Mouse (Mus musculus): ENCODE results near the gene Nudt6.

The Nudt6 gene

DNA sequence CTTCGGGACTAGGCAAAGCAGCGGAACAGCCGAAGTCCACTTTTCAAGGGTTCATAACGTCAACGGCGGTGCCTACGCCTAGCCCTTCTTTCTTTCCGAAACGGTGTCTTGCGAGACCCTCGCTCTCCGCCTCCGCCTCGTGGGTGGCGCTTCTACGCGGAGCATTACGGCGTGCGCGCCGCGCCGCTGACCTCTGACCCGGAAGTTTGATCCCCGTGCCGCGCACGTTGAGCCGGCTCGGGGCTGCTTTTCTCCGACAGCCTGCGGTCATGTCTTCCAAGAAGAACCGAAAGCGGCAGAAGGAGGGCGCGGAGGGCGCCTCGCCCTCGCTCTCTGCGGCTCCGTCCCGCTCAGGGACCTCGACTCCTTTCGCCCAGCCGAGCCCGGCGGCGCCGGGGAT, at the start of gene Nudt6:
Gene Nudt6, minus strand, starts transcription at position 140 of the 400 bp plus-strand sequence.
- DNase-seq (ENCODE audit: low spot score) = peak; percentile 92

DNA sequence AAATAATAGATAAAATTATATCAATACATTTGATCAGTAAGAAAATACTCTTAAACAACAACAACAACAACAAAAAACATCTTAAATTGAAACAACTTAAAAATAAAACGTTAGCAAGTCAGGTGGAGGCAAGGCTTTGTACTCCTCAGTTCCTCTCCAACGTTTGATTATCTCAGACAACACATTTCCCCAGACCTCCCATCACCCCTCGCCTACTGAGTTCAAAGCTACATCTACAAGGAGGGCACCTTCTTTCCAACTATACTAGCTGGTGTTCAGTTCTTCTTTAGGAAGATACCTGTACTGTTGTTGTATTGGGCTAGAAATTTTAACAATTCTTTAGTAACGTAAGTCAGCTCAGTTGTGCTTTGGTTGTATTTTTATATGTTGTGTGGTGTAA, 49.3 kb upstream of the Nudt6 start:
- DNase-seq (ENCODE audit: low spot score) = no peak

- no peak for DNase-seq (ENCODE audit: low spot score)
Measured at GRCm38 (mm10) chr3:37468170-37468569, 48.2 kb upstream of the Nudt6 start.

DNA sequence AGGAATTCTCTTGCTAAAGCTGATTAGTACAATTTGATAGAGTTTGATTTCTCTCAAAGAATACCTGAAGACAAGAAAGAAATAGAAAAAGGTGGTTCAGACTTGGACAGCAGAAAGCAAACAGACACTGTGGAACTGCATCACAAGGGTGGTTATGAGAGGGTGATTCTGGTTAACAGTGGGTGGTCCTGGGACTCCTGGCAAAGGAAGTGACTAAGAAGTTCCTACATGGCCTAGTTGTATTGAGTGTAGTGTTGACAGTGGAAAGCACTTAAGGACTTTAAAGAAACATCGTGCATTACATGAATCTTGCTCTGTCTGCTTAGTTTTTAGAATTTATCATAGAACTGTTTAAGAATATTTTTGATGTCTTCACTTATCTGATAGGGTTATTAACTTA, 36.0 kb upstream of the Nudt6 start:
- no peak for DNase-seq (ENCODE audit: low spot score)

DNA sequence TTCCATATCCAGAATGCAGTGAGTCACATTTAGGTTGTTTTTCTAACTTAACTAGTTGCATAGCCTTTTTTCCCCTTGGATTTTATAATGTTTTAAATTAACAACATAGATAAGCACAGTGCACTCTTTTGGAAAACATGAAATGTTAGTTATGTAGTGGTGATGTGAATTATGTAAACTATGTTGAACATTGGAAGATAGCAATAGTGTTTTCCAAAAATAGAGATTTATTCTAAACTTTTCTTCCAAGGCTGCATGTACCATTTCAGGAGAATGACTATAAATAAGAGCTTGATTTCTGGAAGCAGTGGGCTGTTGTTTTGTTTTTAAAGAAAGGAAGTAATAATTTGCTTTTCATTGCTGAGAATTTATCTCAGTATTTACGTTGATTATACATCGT, 23.4 kb upstream of the Nudt6 start:
- no peak for DNase-seq (ENCODE audit: low spot score)

DNA sequence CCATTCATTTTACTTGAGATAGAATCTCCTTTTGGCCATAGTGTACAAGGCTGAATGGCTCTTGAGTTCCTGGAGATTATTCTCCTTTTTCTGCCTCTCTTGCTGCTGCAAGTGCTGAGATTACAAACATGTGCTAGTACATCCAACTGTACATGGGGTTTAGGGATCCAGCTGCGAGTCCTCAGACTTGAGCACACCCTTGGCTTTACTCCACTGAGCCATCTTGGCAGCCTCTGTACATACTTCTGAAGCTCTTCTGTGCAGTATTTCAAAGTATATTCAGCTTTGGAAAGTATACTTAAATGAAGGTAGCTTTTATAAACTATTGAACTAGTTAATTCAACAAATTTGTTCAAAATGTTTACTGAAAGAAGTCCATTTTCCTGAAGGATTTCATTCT, 19.8 kb upstream of the Nudt6 start:
- DNase-seq (ENCODE audit: low spot score) = no peak

GRCm38 (mm10) chr3:37430359-37430758, 10.3 kb upstream of the Nudt6 start:
- no peak for DNase-seq (ENCODE audit: low spot score)

DNA sequence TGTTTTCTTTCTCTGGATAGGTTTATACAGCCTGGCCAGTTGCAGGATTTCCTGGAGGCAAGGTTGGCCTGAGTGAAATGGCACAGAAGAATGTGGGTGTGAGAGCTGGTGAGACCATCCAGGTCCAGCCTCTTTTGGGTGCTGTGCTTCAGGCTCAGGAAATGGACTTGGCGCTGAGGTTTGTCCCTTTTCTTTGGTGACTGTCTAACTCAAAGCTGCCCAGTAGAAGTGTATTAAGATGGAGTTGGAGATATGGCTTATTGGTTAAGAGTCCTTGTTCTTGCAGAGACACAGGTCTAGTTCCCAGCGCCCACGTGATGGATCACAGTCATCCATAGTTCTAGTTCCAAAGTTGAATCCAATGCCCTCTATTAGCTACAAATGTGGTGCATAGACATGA, 6.1 kb upstream of the Nudt6 start:
- no peak for DNase-seq (ENCODE audit: low spot score)

GRCm38 (mm10) chr3:37421179-37421578, 1.2 kb upstream of the Nudt6 start:
- no peak for DNase-seq (ENCODE audit: low spot score)

GRCm38 (mm10) chr3:37420641-37421040, 630 bp upstream of the Nudt6 start:
- no peak for DNase-seq (ENCODE audit: low spot score)

GRCm38 (mm10) chr3:37419458-37419991, 486 bp downstream of the Nudt6 start, which contains the start of gene Spata5:
Gene Spata5 (plus strand): TSS chr3:37419896.
- peak; percentile 94 for DNase-seq (ENCODE audit: low spot score)

GRCm38 (mm10) chr3:37418961-37419457, 1.0 kb downstream of the Nudt6 start:
- no peak for DNase-seq (ENCODE audit: low spot score)

GRCm38 (mm10) chr3:37418341-37418740, 1.7 kb downstream of the Nudt6 start:
- no peak for DNase-seq (ENCODE audit: low spot score)

DNA sequence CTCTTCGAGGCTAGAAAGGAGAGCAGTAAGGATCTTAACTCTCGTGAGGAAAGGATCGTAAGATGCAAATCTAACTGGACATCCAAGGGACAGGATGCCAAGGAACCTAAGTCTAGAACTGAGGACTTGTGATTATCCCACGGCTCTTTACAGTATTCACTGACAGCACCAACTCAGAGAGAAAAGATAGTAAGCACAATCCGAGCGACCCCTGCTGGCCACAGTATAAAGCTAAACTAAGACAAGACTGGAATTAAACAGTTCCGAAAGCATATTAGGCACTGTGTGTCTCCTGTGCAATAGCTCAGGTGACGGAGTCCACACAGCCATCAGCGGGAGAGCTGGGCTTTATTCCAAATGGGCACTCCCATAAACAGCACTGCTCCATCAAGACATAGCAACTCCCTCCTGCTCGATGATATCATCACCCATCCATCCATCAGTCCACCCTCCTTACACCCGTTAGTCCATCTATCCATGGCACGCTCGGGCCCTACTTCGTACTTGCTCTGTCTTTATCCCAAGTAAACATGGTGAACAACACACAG, 5.5 kb downstream of the Nudt6 start:
- peak; percentile 68 for DNase-seq (ENCODE audit: low spot score)

GRCm38 (mm10) chr3:37413446-37413845, 6.6 kb downstream of the Nudt6 start:
- DNase-seq (ENCODE audit: low spot score) = no peak

DNA sequence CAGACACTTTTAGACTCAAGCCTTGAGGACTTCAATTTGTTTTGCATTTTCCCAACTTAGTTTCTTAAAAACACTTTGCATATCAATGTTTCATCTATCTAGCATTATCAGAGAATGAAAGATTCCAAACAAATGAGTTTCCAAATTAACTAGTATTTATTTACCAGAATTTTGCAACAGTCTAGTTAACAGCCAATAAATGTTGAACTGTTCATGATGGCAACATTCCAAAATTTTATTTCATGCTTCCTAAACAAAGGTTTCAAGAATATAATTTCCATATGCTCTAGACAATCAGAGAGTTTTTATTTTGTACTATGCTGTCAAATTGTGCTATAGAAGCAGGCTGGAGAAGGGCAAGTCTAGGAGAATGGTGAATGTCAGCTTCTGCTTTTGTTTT, 12.4 kb downstream of the Nudt6 start:
- no peak for DNase-seq (ENCODE audit: low spot score)

- DNase-seq (ENCODE audit: low spot score) = peak; percentile 21
Measured at GRCm38 (mm10) chr3:37401729-37402610, 18.0 kb downstream of the Nudt6 start.

DNA sequence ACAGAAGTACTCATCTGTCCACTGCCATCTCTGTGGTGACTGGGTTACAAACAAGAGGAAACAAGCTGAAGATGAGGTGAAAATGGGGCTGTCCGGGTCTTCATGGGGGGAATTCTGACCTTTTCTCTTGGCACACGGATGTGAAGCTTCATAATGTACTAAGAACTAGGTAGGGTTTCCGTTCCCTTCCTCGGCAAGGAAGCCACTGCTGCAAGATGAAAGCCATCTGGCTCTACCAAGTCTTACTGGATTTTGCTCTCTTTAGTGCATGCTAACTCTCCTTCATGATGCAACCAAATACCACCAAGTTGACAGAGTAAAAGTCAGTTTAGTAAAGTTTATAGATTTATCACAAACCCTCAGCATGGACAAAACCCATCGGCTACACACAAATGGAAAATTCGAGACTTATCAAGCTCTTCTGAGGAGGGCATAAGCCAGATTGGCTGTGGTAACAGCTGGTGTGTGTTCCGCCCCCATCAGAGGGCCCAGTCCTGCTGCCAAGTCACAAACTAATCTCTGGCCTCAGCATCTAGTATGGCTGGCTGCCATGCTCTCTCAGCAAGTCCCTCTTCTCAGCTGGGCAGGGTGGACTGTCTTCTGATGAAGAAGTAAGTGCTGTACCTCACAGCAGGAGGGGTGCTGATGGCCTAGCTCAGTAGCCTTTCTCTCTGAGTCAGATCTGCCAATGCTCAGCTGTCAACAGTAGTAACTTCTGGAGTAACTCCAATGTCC, 21.2 kb downstream of the Nudt6 start:
- DNase-seq (ENCODE audit: low spot score) = peak; percentile 29

- no peak for DNase-seq (ENCODE audit: low spot score)
Measured at GRCm38 (mm10) chr3:37397646-37398045, 22.4 kb downstream of the Nudt6 start.

DNA sequence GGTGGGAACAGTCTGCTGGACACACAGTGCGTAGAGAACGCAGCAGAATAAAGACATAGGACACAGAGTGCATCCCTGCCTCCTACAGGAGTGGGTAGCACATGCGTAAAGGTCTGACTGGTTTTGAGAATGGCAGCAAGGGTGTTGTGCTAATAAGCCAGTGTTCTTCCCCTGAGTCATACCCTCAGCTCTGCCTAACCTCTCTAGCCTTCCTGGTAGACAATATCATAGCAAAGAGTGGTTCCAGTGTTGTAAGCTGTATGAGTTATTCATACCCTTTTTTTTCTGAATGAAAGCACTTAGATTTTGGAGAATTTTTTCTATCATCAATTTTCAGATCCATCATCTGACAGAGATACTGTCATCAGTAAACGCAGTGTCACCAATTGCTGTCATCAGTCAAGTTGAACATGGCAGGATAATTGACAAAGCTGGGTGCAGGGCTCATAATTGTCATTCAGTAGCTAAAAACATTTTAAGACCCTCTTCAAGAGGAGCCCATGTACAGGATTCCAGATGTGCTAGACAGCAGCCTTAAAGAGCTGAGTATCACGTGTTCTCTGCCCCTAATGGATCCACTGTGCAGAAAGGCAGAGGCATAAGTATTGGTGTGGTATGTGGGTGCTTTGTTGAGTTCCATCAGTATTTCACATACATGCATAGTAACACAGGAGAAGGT, 22.9 kb downstream of the Nudt6 start:
- DNase-seq (ENCODE audit: low spot score) = no peak

GRCm38 (mm10) chr3:37387310-37387709, 32.7 kb downstream of the Nudt6 start:
- no peak for DNase-seq (ENCODE audit: low spot score)
